Mouse (Mus musculus): Measurements from ENCODE around the gene Gm4175. TPM values are rescaled to one million over a fixed set of nuclear protein-coding genes. Genes with fewer than 3 reads are reported as not detected.
"Not testable (repeated sequence)": the region's sequence is repeated elsewhere in the genome, so short reads cannot be mapped to it uniquely, and the experiment has no call there.

The Gm4175 gene
- not detected for total RNA-seq (2021)
- long read RNA-seq, result 0 reads

- not testable (repeated sequence) for DNase-seq (ENCODE audit: low spot score in 2 of 2)
Observed at GRCm38 (mm10) chr7:21761375-21761774, at the start of gene Gm4175. Gene Gm4175 (minus strand): TSS chr7:21761475.

GRCm38 (mm10) chr7:21796628-21797027 is 35.4 kb upstream of the Gm4175 start, which contains the start of gene Gm4177:
Gene Gm4177 (minus strand): TSS chr7:21796728.
- DNase-seq (ENCODE audit: low spot score in 2 of 2), result not testable (repeated sequence)

Other genes with a start within 250 kb of the Gm4175 start
- not detected for gene Vmn1r130, start 249.7 kb downstream of the Gm4175 start, total RNA-seq (2021)
- gene Vmn1r131, start 215.4 kb downstream of the Gm4175 start, total RNA-seq (2021), result not detected
- not detected for gene Vmn1r132, start 147.4 kb downstream of the Gm4175 start, total RNA-seq (2021)
- not detected for gene Gm4177, start 35.3 kb upstream of the Gm4175 start, total RNA-seq (2021)
- gene Vmn1r135, start 70.9 kb upstream of the Gm4175 start, total RNA-seq (2021), result not detected
- gene Gm5725, start 82.8 kb upstream of the Gm4175 start, total RNA-seq (2021), result not detected
- gene Gm5891, start 159.8 kb upstream of the Gm4175 start, total RNA-seq (2021), result not detected
- not detected for gene Vmn1r137, start 233.1 kb upstream of the Gm4175 start, total RNA-seq (2021)

All from layer of hippocampus, postnatal 10 days (tissue).